Mouse (Mus musculus): Measurements from ENCODE around the gene Trim3. TPM values are rescaled to one million over a fixed set of nuclear protein-coding genes. Genes with fewer than 3 reads are reported as not detected.

Gene Trim3
- polyA plus RNA-seq, 1 experiment from 2014 or later: 41.3 TPM

GRCm38 (mm10) chr7:105602860-105603623 lies 30.3 kb downstream of the Trim3 start:
- no peak overlapping the region for H3K9ac ChIP-seq
- no peak overlapping the region for H3K27ac ChIP-seq
- peaks cover 3% of the 10 kb centered on the region for H3K4me1 ChIP-seq
- no peaks in the 10 kb centered on the region for H3K27me3 ChIP-seq
- H3K9me3 ChIP-seq: peaks cover 5% of the 10 kb centered on the region; the same call in 1 of the 2 replicates
- no peak overlapping the region for H3K4me2 ChIP-seq
- WGBS: 33% methylated on average over 9 of the region's 9 CpGs
- ATAC-seq (ENCODE audit: insufficient number of reproducible peaks, insufficient read depth, low FRiP score, low TSS enrichment, low read depth): 0 out of 2 replicates have a peak, but pooled peaks have one; percentile 26
- H3K36me3 ChIP-seq: no peaks in the 10 kb centered on the region
- H3K4me3 ChIP-seq: no peak overlapping the region

DNA sequence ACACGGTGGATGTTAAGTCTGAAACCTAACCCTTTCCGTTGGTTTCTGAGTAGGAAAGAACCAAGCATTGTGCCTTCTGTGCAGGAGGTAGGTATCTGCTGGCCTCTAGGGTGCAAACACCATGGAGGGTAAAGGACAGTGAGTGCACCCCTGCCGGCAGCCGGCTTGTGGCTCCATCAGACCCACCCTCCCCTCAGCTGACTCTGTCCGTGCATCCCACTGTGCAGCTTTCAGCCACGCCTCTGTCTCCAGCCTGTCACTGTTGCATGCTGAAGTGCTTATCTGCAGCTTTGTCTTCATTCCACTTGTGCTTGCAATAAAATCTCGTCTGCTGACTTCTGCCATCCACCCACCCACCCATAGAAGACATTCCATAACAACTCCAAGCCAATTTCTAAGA lies 43.3 kb downstream of the Trim3 start:
- no peak for ATAC-seq (ENCODE audit: insufficient number of reproducible peaks, insufficient read depth, low FRiP score, low TSS enrichment, low read depth)
- WGBS: 22% methylated on average over 7 of the region's 7 CpGs
- Histone ChIP-seq H3K27ac (no peak overlapping the region), H3K9ac (no peak overlapping the region), H3K4me2 (no peak overlapping the region), H3K9me3 (no peaks in the 10 kb centered on the region), H3K4me3 (no peak overlapping the region), H3K36me3 (no peaks in the 10 kb centered on the region), H3K27me3 (no peaks in the 10 kb centered on the region), H3K4me1 (no peaks in the 10 kb centered on the region)

- Histone ChIP-seq H3K36me3 (no peaks in the 10 kb centered on the region), H3K4me3 (no peak overlapping the region), H3K27me3 (no peaks in the 10 kb centered on the region), H3K9me3 (no peaks in the 10 kb centered on the region), H3K4me2 (no peak overlapping the region), H3K9ac (no peak overlapping the region), H3K4me1 (no peaks in the 10 kb centered on the region), H3K27ac (no peak overlapping the region)
- WGBS: 73% methylated on average over 9 of the region's 9 CpGs
- ATAC-seq (ENCODE audit: insufficient number of reproducible peaks, insufficient read depth, low FRiP score, low TSS enrichment, low read depth): no peak
These were observed 45.0 kb downstream of the Trim3 start for GRCm38 (mm10) chr7:105588325-105588912.

DNA sequence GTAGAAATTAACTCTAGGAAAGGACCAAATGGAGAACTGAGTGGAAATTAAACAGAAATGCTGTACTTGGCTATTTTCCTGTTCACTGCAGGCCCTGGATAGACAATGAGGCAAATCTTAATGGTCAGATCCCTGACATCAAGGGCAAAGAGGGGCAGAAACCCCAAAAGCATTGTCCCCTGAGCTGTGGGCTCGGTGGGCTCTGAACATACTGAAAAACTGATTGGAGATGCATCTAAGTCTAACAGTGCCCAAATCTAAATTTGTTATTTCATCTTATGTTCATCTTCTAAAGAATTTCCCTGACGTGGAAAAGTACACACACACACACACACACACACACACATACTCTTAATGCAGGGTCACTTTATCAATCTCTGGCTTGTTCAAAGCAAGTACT lies 51.4 kb downstream of the Trim3 start:
- Histone ChIP-seq H3K36me3 (no peaks in the 10 kb centered on the region), H3K27me3 (no peaks in the 10 kb centered on the region), H3K9me3 (no peaks in the 10 kb centered on the region), H3K4me2 (peak overlapping the region; percentile 81), H3K4me3 (peak overlapping the region; percentile 78; the same call in 1 of the 2 replicates), H3K9ac (0 out of 2 replicates have a peak overlapping the region, but pooled peaks have one; percentile 84), H3K27ac (no peak overlapping the region), H3K4me1 (peaks cover 16% of the 10 kb centered on the region)
- WGBS: 63% methylated on average over 2 of the region's 2 CpGs
- no peak for ATAC-seq (ENCODE audit: insufficient number of reproducible peaks, insufficient read depth, low FRiP score, low TSS enrichment, low read depth)

DNA sequence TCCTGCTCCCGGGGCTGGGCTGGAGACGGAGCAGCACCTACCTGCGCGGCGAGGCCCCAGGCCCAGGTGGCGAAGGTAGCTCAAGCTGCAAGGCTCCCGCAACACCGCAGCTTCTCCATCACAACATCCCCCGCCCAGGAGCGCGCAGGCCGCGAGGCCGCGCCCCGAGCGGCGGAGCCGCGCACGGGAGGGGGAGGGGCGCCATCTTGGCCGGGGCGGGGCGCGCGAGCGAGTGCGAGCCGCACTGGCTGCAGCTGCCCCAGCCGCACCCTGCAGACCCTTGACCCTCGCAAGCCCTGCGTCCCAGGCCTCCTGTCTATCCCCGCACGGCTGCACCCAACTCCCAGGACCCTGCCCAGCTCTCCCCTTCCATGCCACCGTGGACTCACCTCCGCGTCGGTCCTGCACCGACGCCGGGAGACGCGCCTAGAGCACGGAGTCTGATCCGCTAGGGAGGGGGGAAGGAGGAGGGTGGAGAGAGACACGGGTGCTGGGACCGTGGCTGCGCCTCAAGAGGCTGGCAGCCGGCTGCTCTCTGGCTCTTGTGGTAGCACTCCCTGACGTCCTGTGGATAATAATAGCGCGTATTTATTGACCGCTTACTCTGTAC lies 52.2 kb downstream of the Trim3 start, which contains the start of gene Apbb1:
Gene Apbb1 (minus strand): TSS at position 560 of the 610 bp plus-strand sequence.
- peak within 1 kb of the TSS; percentile 81 for H3K4me2 ChIP-seq
- H3K9me3 ChIP-seq: no peaks in the 10 kb centered on the region
- peak; percentile 86 for ATAC-seq (ENCODE audit: insufficient number of reproducible peaks, insufficient read depth, low FRiP score, low TSS enrichment, low read depth)
- no peaks in the 10 kb centered on the region for H3K27me3 ChIP-seq
- H3K4me1 ChIP-seq: peaks cover 23% of the 10 kb centered on the region
- H3K9ac ChIP-seq: peak within 1 kb of the TSS; percentile 84
- peak within 1 kb of the TSS; percentile 78 for H3K4me3 ChIP-seq
- 0% methylated on average over 50 of the region's 54 CpGs for WGBS
- H3K27ac ChIP-seq: peak within 1 kb of the TSS; percentile 76
- no peaks in the 10 kb centered on the region for H3K36me3 ChIP-seq

- Histone ChIP-seq H3K4me1 (peaks cover 28% of the 10 kb centered on the region), H3K4me3 (peak overlapping the region; percentile 78), H3K27me3 (no peaks in the 10 kb centered on the region), H3K27ac (peak overlapping the region; percentile 76), H3K36me3 (no peaks in the 10 kb centered on the region), H3K4me2 (peak overlapping the region; percentile 81), H3K9ac (peak overlapping the region; percentile 84), H3K9me3 (no peaks in the 10 kb centered on the region)
- peak; percentile 27 for ATAC-seq (ENCODE audit: insufficient number of reproducible peaks, insufficient read depth, low FRiP score, low TSS enrichment, low read depth)
- WGBS: 2% methylated on average over 18 of the region's 22 CpGs
These were observed 52.7 kb downstream of the Trim3 start for GRCm38 (mm10) chr7:105580627-105581089.

- 83% methylated on average over 2 of the region's 2 CpGs for WGBS
- Histone ChIP-seq H3K4me2 (no peak overlapping the region), H3K9ac (no peak overlapping the region), H3K27ac (no peak overlapping the region), H3K4me3 (no peak overlapping the region), H3K9me3 (no peaks in the 10 kb centered on the region), H3K27me3 (no peaks in the 10 kb centered on the region), H3K36me3 (peaks cover 8% of the 10 kb centered on the region), H3K4me1 (peaks cover 30% of the 10 kb centered on the region)
- ATAC-seq (ENCODE audit: insufficient number of reproducible peaks, insufficient read depth, low FRiP score, low TSS enrichment, low read depth): no peak
These were observed 54.9 kb downstream of the Trim3 start for GRCm38 (mm10) chr7:105578481-105578880.

DNA sequence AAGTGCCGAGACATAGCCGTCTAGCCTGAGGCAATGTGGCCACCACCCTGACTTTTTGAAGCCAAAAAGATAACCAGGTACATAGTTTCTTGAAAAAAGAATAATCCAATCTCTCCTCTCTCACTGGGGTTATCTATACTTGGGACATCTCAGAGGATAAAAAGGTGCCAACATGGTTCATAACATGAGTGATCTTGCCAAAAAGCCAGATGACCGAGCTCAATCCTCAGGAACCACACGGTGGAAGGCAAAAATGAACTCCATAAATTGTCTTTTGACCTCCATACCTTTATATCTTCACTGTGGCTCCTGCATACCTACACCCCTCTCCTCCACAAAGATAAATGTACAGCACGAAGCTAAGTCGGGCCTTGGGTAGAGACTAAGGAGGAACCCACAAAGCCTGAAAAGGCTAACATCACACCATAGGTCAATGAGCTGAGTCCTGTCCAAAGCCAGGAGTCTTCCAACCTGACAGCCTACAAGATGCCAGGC lies 55.9 kb downstream of the Trim3 start:
- Histone ChIP-seq H3K4me1 (peaks cover 30% of the 10 kb centered on the region), H3K4me3 (no peak overlapping the region), H3K4me2 (no peak overlapping the region), H3K36me3 (peaks cover 19% of the 10 kb centered on the region), H3K9ac (no peak overlapping the region), H3K9me3 (no peaks in the 10 kb centered on the region), H3K27me3 (no peaks in the 10 kb centered on the region), H3K27ac (no peak overlapping the region)
- WGBS: 93% methylated on average over 6 of the region's 6 CpGs
- ATAC-seq (ENCODE audit: insufficient number of reproducible peaks, insufficient read depth, low FRiP score, low TSS enrichment, low read depth): no peak

DNA sequence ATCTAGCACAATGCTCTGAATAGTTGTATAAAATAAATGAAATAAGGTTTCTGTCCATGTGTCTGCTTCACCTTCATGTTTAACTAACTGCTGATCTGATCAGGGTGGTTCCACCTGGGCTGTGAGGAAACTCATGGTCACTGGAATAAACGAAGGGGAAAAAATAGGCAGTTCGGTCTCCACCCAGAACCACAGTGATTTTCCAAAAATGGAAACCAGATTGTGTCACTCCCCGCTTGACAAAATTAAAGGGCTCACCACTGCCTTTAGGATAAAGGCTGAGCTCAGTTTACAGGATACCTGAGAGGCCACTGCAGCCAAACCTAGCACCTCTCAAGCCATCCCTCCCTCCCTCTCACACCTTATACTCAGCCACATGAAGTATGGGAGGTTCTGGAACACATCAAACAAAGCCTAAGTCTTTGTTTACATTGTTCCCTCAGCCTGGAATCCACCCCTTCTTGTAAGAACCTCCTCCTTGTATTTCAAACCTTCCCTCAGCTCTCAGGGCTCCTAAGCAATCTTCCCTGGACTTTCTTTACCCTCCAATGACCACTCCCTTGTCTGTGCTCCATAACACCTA lies 57.1 kb downstream of the Trim3 start:
- no peak overlapping the region for H3K9ac ChIP-seq
- peaks cover 30% of the 10 kb centered on the region for H3K4me1 ChIP-seq
- WGBS: 30% methylated on average over 3 of the region's 3 CpGs
- H3K27ac ChIP-seq: no peak overlapping the region
- ATAC-seq (ENCODE audit: insufficient number of reproducible peaks, insufficient read depth, low FRiP score, low TSS enrichment, low read depth): no peak
- no peaks in the 10 kb centered on the region for H3K27me3 ChIP-seq
- no peak overlapping the region for H3K4me2 ChIP-seq
- H3K9me3 ChIP-seq: no peaks in the 10 kb centered on the region
- H3K36me3 ChIP-seq: peaks cover 20% of the 10 kb centered on the region
- no peak overlapping the region for H3K4me3 ChIP-seq

- peaks cover 20% of the 10 kb centered on the region for H3K36me3 ChIP-seq
- H3K4me2 ChIP-seq: no peak overlapping the region
- no peak overlapping the region for H3K4me3 ChIP-seq
- peaks cover 36% of the 10 kb centered on the region for H3K4me1 ChIP-seq
- WGBS: 89% methylated on average over 4 of the region's 4 CpGs
- no peaks in the 10 kb centered on the region for H3K27me3 ChIP-seq
- no peak for ATAC-seq (ENCODE audit: insufficient number of reproducible peaks, insufficient read depth, low FRiP score, low TSS enrichment, low read depth)
- no peaks in the 10 kb centered on the region for H3K9me3 ChIP-seq
- no peak overlapping the region for H3K27ac ChIP-seq
- no peak overlapping the region for H3K9ac ChIP-seq
These were observed 58.8 kb downstream of the Trim3 start for GRCm38 (mm10) chr7:105574537-105574936.

DNA sequence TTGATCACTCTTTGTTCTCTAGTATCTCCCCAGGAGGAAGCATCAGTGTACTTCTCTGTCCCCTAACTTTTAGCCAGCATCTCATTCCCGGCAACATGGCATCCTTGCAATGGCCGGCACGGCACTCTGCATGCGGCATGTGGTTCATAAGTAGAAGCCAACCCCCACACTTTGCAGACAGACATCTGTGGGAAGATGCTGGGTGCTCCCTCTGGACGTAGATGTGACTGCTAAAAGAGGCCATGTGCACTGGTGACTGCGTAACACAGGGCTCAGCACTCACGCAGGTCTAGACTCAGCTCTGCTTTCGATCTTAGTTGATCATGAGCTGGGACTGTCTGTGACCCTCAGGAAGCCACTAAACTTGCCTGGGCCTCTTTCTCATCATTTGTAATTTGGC lies 60.4 kb downstream of the Trim3 start:
- no peaks in the 10 kb centered on the region for H3K27me3 ChIP-seq
- WGBS: 91% methylated on average over 8 of the region's 8 CpGs

More for the DNA sequence above, 60.4 kb downstream of the Trim3 start:
- H3K27ac ChIP-seq: no peak overlapping the region
- ATAC-seq (ENCODE audit: insufficient number of reproducible peaks, insufficient read depth, low FRiP score, low TSS enrichment, low read depth): no peak
- H3K4me1 ChIP-seq: peaks cover 40% of the 10 kb centered on the region
- H3K9ac ChIP-seq: no peak overlapping the region
- no peak overlapping the region for H3K4me3 ChIP-seq
- H3K4me2 ChIP-seq: no peak overlapping the region
- no peaks in the 10 kb centered on the region for H3K9me3 ChIP-seq
- peaks cover 23% of the 10 kb centered on the region for H3K36me3 ChIP-seq

Measured in embryonic facial prominence, embryonic 13.5 days (tissue).